Mouse (Mus musculus): ENCODE measurements around the gene Grin2b. TPM values are rescaled to one million over a fixed set of nuclear protein-coding genes. Genes with fewer than 3 reads are reported as not detected.
"Not testable (repeated sequence)": the region's sequence is repeated elsewhere in the genome, so short reads cannot be mapped to it uniquely, and the experiment has no call there.

Grin2b gene
- total RNA-seq, 2 experiments from 2014 or later = under 0.01 TPM; not detected in 1

GRCm38 (mm10) chr6:135691561-135691960 lies 481.8 kb downstream of the Grin2b start:
- no peak for DNase-seq

- DNase-seq = peak in 1 of 2 experiments; percentile 18
Measured at GRCm38 (mm10) chr6:135687926-135688325, 485.4 kb downstream of the Grin2b start.

DNA sequence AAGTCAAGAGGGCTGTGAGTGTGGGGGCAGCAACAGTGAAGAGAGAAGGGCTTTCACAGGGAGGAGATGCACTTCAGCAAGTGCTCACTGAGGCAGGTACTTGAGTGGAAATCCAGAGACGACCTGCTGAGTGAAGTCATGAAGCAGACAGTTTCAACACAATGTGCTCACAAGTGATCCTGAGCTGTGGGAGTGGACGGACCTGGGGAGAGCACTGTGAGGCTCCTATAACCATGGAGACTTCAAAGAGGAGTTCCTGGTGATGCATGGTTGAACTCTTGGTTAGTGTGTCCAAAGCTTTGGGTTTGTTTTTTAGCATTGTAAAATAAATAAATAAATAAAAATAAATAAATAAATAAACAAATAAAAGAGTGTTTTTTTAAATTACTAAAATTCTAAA lies 489.1 kb downstream of the Grin2b start:
- DNase-seq = no peak

GRCm38 (mm10) chr6:135681423-135681822 lies 491.9 kb downstream of the Grin2b start:
- DNase-seq = not testable (repeated sequence)

- DNase-seq = no peak
Measured at GRCm38 (mm10) chr6:135680105-135680710, 493.1 kb downstream of the Grin2b start.

DNA sequence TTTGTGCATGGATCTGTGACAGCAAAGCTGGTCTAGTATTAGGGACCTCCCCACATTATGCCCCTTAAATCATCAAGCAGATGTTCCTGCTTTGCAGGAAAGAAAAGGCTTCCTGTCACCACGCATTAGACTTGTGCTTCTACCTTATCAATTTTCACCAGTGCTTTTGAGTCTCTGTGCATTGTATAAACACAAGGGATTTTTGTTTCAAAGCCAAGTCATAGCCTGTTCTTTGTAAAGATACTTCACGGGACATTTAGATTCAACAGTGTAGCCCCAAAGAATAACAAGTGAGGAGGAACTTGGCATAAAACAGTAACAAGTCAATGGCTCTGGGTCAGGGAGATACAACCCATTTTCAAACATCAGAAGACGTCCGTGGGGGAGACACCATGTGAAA lies 498.9 kb downstream of the Grin2b start:
- no peak for DNase-seq

DNA sequence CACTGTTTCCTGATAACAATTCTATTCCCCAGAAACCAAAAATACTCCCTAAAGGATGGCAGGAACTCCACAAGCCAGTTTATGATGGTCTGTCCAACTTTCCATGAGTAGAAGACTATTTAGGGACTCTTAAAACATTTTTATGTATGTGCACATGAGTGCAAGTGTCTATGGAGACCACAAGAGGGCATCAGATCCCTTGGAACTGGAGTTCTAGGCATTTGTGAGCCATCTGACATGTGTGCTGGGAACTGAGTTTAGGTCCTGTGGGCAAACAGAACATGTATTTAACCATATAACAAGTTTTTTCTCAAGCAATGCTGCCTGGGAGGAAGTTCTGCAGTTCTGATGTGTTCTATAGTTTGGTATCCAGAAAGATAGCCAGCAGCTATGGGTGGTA lies 501.3 kb downstream of the Grin2b start:
- DNase-seq = no peak

Small RNA genes lying within 50 kb of the gene (microRNA-seq; reads per million reads assigned to microRNA genes)
- 0 reads per million in 2 experiments for gene Gm22892

Other genes with a start within 250 kb of the Grin2b start
- gene Gm8994, start 154.0 kb upstream of the Grin2b start, total RNA-seq (2021) = not detected
- gene E330021D16Rik, start 242.1 kb upstream of the Grin2b start, total RNA-seq (2021) = not detected

Data from heart, adult 18-20 months (tissue).